15 mouse cellular contexts compared by ENCODE assay signal in genomic region chr2:149927481-149927880, GRCm38 (mm10).
DNase-seq lines count a peak whose midpoint lies in the region; ATAC-seq and TF ChIP-seq lines count a peak whose summit lies in the region.
"Had no signal": no experiment of that assay in that cellular context is flagged by ENCODE, and none has a peak within 500 bp of the region (broad histone marks: within the 10 kb centered on the region; RNA-seq: fewer than 3 reads in every experiment).

No protein-coding gene starts in this region.

- no peak for ATAC-seq in cerebellum, adult (ENCODE audit: insufficient number of reproducible peaks, low FRiP score, low TSS enrichment)
- ATAC-seq: forebrain, embryonic 13.5 days; forebrain, embryonic 15.5 days; forebrain, postnatal 0 days had no signal

- no peak overlapping the region for H3K4me3 ChIP-seq in cerebellum, adult 2 months (replicated peaks; ENCODE audit: insufficient read depth, low read depth, low read length)
- H3K4me3 ChIP-seq: embryonic facial prominence, embryonic 10.5 days; embryonic facial prominence, embryonic 12.5 days; forebrain, embryonic 13.5 days; forebrain, embryonic 15.5 days had no signal

- DNase-seq in cerebellum, adult 2 months, result peak in 1 of 2 experiments; percentile 54
- no peak for DNase-seq in cerebellum, adult 11 months
- peak; percentile 13 to 27 for DNase-seq in cerebellum, postnatal 10 days
- peak; percentile 29 to 30 for DNase-seq in cerebellum, postnatal 36 days
- no peak for DNase-seq in cerebellum, postnatal 4 days (ENCODE audit: low spot score in 2 of 2)
- no peak for DNase-seq in left cerebral cortex, postnatal 10 days (ENCODE audit: extremely low spot score in 1 of 2, low spot score in 2 of 2)
- DNase-seq: adrenal gland, adult 2 months; adrenal gland, postnatal 10 days; adrenal gland, postnatal 25 days; forebrain, postnatal 0 days had no signal

- H3K27me3 ChIP-seq in cerebellum, adult 2 months (ENCODE audit: control insufficient read depth, insufficient read depth, low read length), result no peaks in the 10 kb centered on the region
- H3K27me3 ChIP-seq: embryonic facial prominence, embryonic 12.5 days; forebrain, embryonic 13.5 days; forebrain, embryonic 15.5 days had no signal

- no peak for TF ChIP-seq CTCF in cerebellum, adult 2 months (IDR thresholded peaks at IDR 0.05; ENCODE audit: borderline replicate concordance, insufficient read depth, low read depth, low read length)

- intact Hi-C loops in left cerebral cortex, postnatal 10 days (cut with DNase I), result no loop called here

- H3K4me1 ChIP-seq in cerebellum, adult 2 months (ENCODE audit: control insufficient read depth, insufficient read depth, low read length), result peaks cover 22% of the 10 kb centered on the region
- H3K4me1 ChIP-seq: forebrain, embryonic 13.5 days; forebrain, embryonic 15.5 days had no signal

- H3K27ac ChIP-seq in cerebellum, adult 2 months (ENCODE audit: insufficient read depth, low read length), result peak overlapping the region; percentile 25; the same call in 1 of the 2 replicates
- H3K27ac ChIP-seq: embryonic facial prominence, embryonic 10.5 days; embryonic facial prominence, embryonic 12.5 days; forebrain, embryonic 13.5 days; forebrain, embryonic 15.5 days had no signal

- TF ChIP-seq POLR2A in cerebellum, adult 2 months (IDR thresholded peaks at IDR 0.05; ENCODE audit: borderline replicate concordance, insufficient read depth, low read length), result no peak

- 54% methylated on average over 3 of the region's 3 CpGs for WGBS in cerebellum, adult 2 months

Comparison
In these comparisons a context has a peak if more than half of its experiments do, and no peak if none do; other contexts are left out.
1. DNase-seq: peak in cerebellum, postnatal 10 days (2 of 2) and cerebellum, postnatal 36 days (2 of 2); none in cerebellum, adult 11 months (single experiment), cerebellum, postnatal 4 days (0 of 2) and left cerebral cortex, postnatal 10 days (0 of 2).